Mouse (Mus musculus) heart, postnatal 0 days (tissue): ENCODE measurements at regions not wholly inside any gene's neighbourhood (a gene's known extent, or its start where the extent isn't known, plus 50 kb on each side); places are given as distances from the start of the nearest gene placed in this dataset.

Experiments
- CTCF ChIP-seq: IDR thresholded peaks from 2 replicates; pipeline ENCODE4 v1.5.1; 2016; ENCODE audit warnings: antibody characterized with exemption, control low read depth, low read depth
- EP300 ChIP-seq: IDR thresholded peaks from 2 replicates; pipeline ENCODE4 v1.6.1; 2016; ENCODE audit warnings: antibody characterized with exemption, low read depth

- no peak for TF ChIP-seq CTCF
- TF ChIP-seq EP300 = no peak
These were observed 440.6 kb upstream of the Gm21961 start for GRCm38 (mm10) chr15:65455203-65455816.
